Mouse (Mus musculus) liver, adult 2 months (tissue): ENCODE data around the gene Cd300lb.

Experiments used
- CTCF ChIP-seq: fragments of 200-500 bp; IDR thresholded peaks from 2 replicates; pipeline ENCODE4 v1.5.1; 2011; ENCODE audit warnings: low read depth, low read length, control low read depth
- POLR2A ChIP-seq: fragments of 200-500 bp; IDR thresholded peaks from 2 replicates; pipeline ENCODE4 v1.6.1; 2011; ENCODE audit warnings: low read length, control low read depth; ENCODE audit not compliant: insufficient read depth; ENCODE audit errors: extremely low read depth

- no peak for TF ChIP-seq CTCF
- no peak for TF ChIP-seq POLR2A
Measured at GRCm38 (mm10) chr11:114903224-114903623, 31.0 kb downstream of the Cd300lb start.
